Mouse (Mus musculus) olfactory bulb, adult 2 months (tissue): ENCODE data around the gene Cxcr4. TPM values are rescaled to one million over a fixed set of nuclear protein-coding genes. Genes with fewer than 3 reads are reported as not detected.

Experiments used
- H3K27ac ChIP-seq: fragments of 200-500 bp; 2 replicates; pipeline ENCODE4 v1.5.1; 2012; ENCODE audit warnings: low read depth, low read length; ENCODE audit not compliant: insufficient read depth
- H3K4me1 ChIP-seq: fragments of 200-500 bp; 2 replicates; pipeline ENCODE4 v1.6.1; 2012; ENCODE audit warnings: low read length; ENCODE audit not compliant: control insufficient read depth, insufficient read depth
- H3K4me3 ChIP-seq: fragments of 200-500 bp; 2 replicates; pipeline ENCODE4 v1.5.1; 2012; ENCODE audit warnings: mild to moderate bottlenecking, low read depth, low read length, moderate library complexity; ENCODE audit not compliant: insufficient read depth
- CTCF ChIP-seq: fragments of 200-500 bp; IDR thresholded peaks from 2 replicates; pipeline ENCODE4 v1.5.1; 2012; ENCODE audit warnings: low read depth, mild to moderate bottlenecking, low read length, moderate library complexity; ENCODE audit not compliant: insufficient read depth
- POLR2A ChIP-seq: fragments of 200-500 bp; IDR thresholded peaks from 2 replicates; pipeline ENCODE4 v1.6.1; 2012; ENCODE audit warnings: mild to moderate bottlenecking, low read depth, low read length, moderate library complexity; ENCODE audit not compliant: insufficient read depth
- WGBS: fragments of 180-500 bp; shearing (Covaris S2); methylation state at CpG from one replicate; pipeline ENCODE4 v1.1.7; 2018; 5-methylcytosine and 5-hydroxymethylcytosine counted together
- polyA plus RNA-seq: library from polyadenylated mRNA; stranded (reverse); fragments of >200 nt; gene quantifications from 2 replicates; pipeline ENCODE4 v1.2.4, GENCODE M21; 2012; ENCODE audit warnings: low replicate concordance; ENCODE audit not compliant: missing spikeins, insufficient read depth, insufficient read length

Cxcr4 gene
- polyA plus RNA-seq, 1 experiment = not detected

DNA sequence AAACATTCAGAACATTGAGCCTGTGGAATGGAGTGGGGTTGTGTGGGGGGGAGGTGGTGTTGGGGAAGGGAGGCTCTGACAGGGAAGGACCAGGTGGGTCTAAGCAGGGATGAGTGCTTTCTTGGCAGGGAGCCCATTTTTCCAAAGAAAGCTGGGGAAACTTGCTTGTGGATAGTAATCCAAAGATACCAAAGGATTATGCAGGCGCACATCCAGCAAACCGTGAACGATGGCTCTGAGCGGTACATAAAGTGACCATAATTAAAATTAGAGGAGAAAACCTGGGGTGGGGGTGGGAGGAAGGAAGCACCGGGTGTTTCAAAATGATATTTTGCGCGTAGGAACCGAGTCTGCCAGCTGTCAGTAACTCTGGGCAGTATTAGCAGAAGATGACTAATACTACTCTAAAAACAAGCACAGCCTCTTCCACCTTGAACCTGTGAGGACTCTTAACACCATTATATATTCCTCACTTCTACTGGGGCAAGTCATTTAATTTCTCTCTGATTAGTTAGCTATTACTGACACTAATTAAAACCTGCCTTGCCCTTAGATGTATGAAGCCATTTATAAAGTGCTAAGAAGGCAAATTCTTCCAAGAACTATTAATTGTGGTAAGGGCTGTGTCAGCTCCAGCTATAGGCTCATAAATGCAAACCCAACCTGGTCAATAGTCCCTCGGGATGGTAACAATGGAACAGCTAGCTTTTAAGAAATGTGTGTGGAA is 30.9 kb upstream of the Cxcr4 start:
- WGBS = 36% methylated on average over 9 of the region's 9 CpGs
- H3K4me3 ChIP-seq = no peak overlapping the region
- H3K4me1 ChIP-seq = no peaks in the 10 kb centered on the region
- no peak overlapping the region for H3K27ac ChIP-seq
- TF ChIP-seq POLR2A = no peak
- TF ChIP-seq CTCF = no peak

GRCm38 (mm10) chr1:128617654-128618310 is 25.7 kb upstream of the Cxcr4 start:
- WGBS = 93% methylated on average over 13 of the region's 13 CpGs
- TF ChIP-seq POLR2A (no peak), CTCF (no peak)
- H3K27ac ChIP-seq = no peak overlapping the region
- 0 out of 2 replicates have a peak, but pooled peaks cover 2% of the 10 kb centered on the region for H3K4me1 ChIP-seq
- H3K4me3 ChIP-seq = no peak overlapping the region

- Histone ChIP-seq H3K4me3 (no peak overlapping the region), H3K27ac (no peak overlapping the region), H3K4me1 (0 out of 2 replicates have a peak, but pooled peaks cover 2% of the 10 kb centered on the region)
- WGBS = 81% methylated on average over 2 of the region's 2 CpGs
- no peak for TF ChIP-seq POLR2A
- no peak for TF ChIP-seq CTCF
Measured at GRCm38 (mm10) chr1:128616586-128616985, 24.5 kb upstream of the Cxcr4 start.

DNA sequence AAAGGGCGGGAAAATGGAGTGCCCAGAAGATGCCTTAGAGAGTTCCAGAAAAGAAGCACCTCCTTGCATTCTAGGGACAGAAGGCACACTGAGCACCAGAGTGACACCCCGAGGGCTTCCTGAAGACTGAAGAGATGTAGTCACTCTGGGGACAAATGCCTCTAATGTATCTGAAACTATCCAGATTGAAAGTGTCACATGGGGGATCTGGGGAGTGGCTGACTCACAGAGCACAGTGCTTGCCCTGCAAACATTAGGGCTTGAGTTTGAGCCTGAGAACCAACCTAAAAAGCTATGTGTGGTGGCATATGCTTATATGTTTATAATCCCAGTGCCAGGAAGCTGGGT is 23.3 kb upstream of the Cxcr4 start:
- no peak overlapping the region for H3K27ac ChIP-seq
- WGBS = 81% methylated on average over 2 of the region's 2 CpGs
- H3K4me1 ChIP-seq = 0 out of 2 replicates have a peak, but pooled peaks cover 2% of the 10 kb centered on the region
- H3K4me3 ChIP-seq = no peak overlapping the region
- TF ChIP-seq CTCF (no peak), POLR2A (no peak)

DNA sequence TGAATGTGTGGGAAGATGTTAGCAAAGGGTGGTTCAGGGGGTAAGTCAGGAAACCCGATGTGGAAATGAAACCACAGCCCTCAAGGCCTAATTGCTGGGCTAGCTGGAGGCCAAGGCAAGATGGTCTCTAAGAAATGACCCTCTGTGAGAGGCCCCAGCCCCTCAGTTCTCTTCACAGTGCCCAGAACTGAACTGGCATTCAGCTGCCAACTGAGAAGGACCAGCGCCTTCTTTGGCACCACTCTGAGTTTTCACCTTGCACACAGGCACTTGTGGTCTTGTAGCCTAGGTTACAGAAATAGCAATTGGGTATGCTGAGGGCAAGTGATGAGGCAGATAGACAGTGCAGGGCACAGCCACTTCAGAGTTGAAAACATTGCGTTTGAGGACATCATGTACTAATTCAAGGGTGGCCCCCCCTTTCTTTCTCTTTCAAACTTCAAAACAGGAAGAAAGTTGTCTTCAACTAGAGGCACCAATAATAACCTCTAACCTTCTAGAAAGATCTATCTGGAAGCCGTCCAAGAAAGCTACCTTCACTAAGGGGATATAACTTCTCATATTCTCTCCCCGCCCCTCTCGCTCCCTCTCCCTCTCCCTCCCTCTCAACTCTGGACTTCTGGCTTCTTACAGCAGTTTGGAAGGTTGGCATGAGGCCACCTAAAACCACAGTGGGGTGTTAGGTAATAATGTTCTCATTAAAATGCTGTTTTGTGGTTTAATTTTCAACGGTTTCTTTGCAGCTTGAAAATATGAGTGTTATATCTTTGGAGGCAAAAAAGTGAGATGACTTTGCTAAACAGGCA is 22.8 kb upstream of the Cxcr4 start:
- H3K4me3 ChIP-seq = no peak overlapping the region
- H3K4me1 ChIP-seq = 0 out of 2 replicates have a peak, but pooled peaks cover 2% of the 10 kb centered on the region
- no peak for TF ChIP-seq POLR2A
- TF ChIP-seq CTCF = no peak
- H3K27ac ChIP-seq = no peak overlapping the region
- 72% methylated on average over 7 of the region's 7 CpGs for WGBS

DNA sequence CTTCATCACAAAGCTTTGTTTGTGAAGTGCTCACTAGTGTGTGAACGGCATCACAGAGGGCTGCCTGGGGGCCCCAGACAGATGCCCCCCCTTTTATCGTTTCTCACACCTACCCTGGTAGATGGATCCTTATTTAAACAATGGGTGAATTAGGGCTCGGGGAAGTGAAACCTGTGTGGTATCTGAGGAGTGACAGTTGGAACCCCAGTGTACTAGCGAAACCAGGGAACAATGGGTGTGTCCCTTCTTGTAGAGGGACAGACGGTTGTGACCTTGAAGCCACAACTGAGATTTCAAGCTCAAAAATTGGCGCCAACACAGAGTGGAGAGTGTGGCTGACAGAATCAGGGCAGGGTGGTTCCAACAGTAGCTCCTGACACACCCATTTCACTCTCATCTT is 16.0 kb upstream of the Cxcr4 start:
- no peak overlapping the region for H3K4me3 ChIP-seq
- 78% methylated on average over 6 of the region's 6 CpGs for WGBS
- no peak overlapping the region for H3K27ac ChIP-seq
- TF ChIP-seq CTCF = no peak
- no peak for TF ChIP-seq POLR2A
- H3K4me1 ChIP-seq = no peaks in the 10 kb centered on the region

DNA sequence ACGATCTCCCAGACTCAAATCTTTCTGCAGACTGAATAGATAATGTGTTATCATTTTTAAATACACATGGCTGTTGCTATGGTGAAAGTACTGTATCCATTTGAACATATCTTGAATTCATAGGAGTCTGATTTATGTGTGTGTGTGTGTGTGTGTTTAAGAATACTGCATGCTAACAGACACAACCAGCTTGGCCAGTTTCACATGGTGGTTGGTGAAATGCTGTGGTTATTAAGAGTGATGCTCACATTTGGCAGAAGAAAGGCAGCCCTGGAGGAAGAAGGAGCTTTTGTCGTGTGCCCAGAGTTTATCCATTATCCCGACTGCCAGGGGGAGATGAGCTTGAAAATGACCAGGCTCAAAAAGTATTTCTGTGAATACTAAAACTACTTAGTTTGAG is 15.3 kb upstream of the Cxcr4 start:
- 66% methylated on average over 3 of the region's 3 CpGs for WGBS
- H3K4me1 ChIP-seq = no peaks in the 10 kb centered on the region
- TF ChIP-seq CTCF (no peak), POLR2A (no peak)
- H3K4me3 ChIP-seq = no peak overlapping the region
- H3K27ac ChIP-seq = no peak overlapping the region

- 76% methylated on average over 1 of the region's 1 CpGs for WGBS
- Histone ChIP-seq H3K4me1 (no peaks in the 10 kb centered on the region), H3K27ac (no peak overlapping the region), H3K4me3 (no peak overlapping the region)
- no peak for TF ChIP-seq CTCF
Measured at GRCm38 (mm10) chr1:128605794-128606193, 13.7 kb upstream of the Cxcr4 start.

- no peak overlapping the region for H3K4me3 ChIP-seq
- H3K27ac ChIP-seq = no peak overlapping the region; the same call in 1 of the 2 replicates
- TF ChIP-seq CTCF = no peak
- no peak for TF ChIP-seq POLR2A
- no peaks in the 10 kb centered on the region for H3K4me1 ChIP-seq
- WGBS = 87% methylated on average over 8 of the region's 8 CpGs
Measured at GRCm38 (mm10) chr1:128602688-128603385, 10.7 kb upstream of the Cxcr4 start.
